Mouse (Mus musculus): ENCODE data around the gene Hoxa10.

Gene Hoxa10

GRCm38 (mm10) chr6:52251177-52251879, 10.7 kb upstream of the Hoxa10 start:
- in situ Hi-C loops (cut with MboI; ENCODE audit: low pct_unique_long_range_greater_than_20kb in 1 of 2, low sequenced_read_pairs in 2 of 2, unreplicated experiment in 1 of 2): loop anchor here (10.0 to 25.0 kb wide), 4 partner anchors 63 to 661 kb away; partner anchors contain the start of gene Evx1 (in 1 of the 2)

GRCm38 (mm10) chr6:52249826-52250225, 9.2 kb upstream of the Hoxa10 start:
- in situ Hi-C loops (cut with MboI; ENCODE audit: low pct_unique_long_range_greater_than_20kb in 1 of 2, low sequenced_read_pairs in 2 of 2, unreplicated experiment in 1 of 2): loop anchor here (5.0 to 25.0 kb wide), 6 partner anchors 65 to 1063 kb away; partner anchors contain the start of gene Evx1 (in 1 of the 2)

GRCm38 (mm10) chr6:52249415-52249738, 8.7 kb upstream of the Hoxa10 start:
- in situ Hi-C loops (cut with MboI; ENCODE audit: low pct_unique_long_range_greater_than_20kb in 1 of 2, low sequenced_read_pairs in 2 of 2, unreplicated experiment in 1 of 2): loop anchor here (5.0 to 25.0 kb wide), 2 partner anchors 82 to 1062 kb away; no protein-coding TSS in a partner anchor

GRCm38 (mm10) chr6:52248638-52249414, 8.2 kb upstream of the Hoxa10 start:
- in situ Hi-C loops (cut with MboI; ENCODE audit: low pct_unique_long_range_greater_than_20kb in 1 of 2, low sequenced_read_pairs in 2 of 2, unreplicated experiment in 1 of 2): loop anchor here (5.0 to 25.0 kb wide), 2 partner anchors 82 to 1062 kb away; no protein-coding TSS in a partner anchor

GRCm38 (mm10) chr6:52247766-52248637, 7.3 kb upstream of the Hoxa10 start:
- in situ Hi-C loops (cut with MboI; ENCODE audit: low pct_unique_long_range_greater_than_20kb in 1 of 2, low sequenced_read_pairs in 2 of 2, unreplicated experiment in 1 of 2): loop anchor here (5.0 to 25.0 kb wide), 2 partner anchors 81 to 1061 kb away; no protein-coding TSS in a partner anchor

GRCm38 (mm10) chr6:52246916-52247315, 6.3 kb upstream of the Hoxa10 start:
- in situ Hi-C loops (cut with MboI; ENCODE audit: low pct_unique_long_range_greater_than_20kb in 1 of 2, low sequenced_read_pairs in 2 of 2, unreplicated experiment in 1 of 2): loop anchor here (5.0 to 25.0 kb wide), 2 partner anchors 80 to 1060 kb away; no protein-coding TSS in a partner anchor

- in situ Hi-C loops (cut with MboI; ENCODE audit: low pct_unique_long_range_greater_than_20kb in 1 of 2, low sequenced_read_pairs in 2 of 2, unreplicated experiment in 1 of 2): loop anchor here (5.0 to 25.0 kb wide), 2 partner anchors 79 to 1059 kb away; no protein-coding TSS in a partner anchor
Observed at GRCm38 (mm10) chr6:52246403-52246803, 5.7 kb upstream of the Hoxa10 start.

- in situ Hi-C loops (cut with MboI; ENCODE audit: low pct_unique_long_range_greater_than_20kb in 1 of 2, low sequenced_read_pairs in 2 of 2, unreplicated experiment in 1 of 2): loop anchor here (5.0 to 25.0 kb wide), 2 partner anchors 78 to 1058 kb away; no protein-coding TSS in a partner anchor
Observed at GRCm38 (mm10) chr6:52245757-52246142, 5.1 kb upstream of the Hoxa10 start, which contains the start of gene Hoxa11. Hoxa11 (minus strand) TSS chr6:52245810.

GRCm38 (mm10) chr6:52245040-52245756, 4.5 kb upstream of the Hoxa10 start:
- in situ Hi-C loops (cut with MboI; ENCODE audit: low pct_unique_long_range_greater_than_20kb in 1 of 2, low sequenced_read_pairs in 2 of 2, unreplicated experiment in 1 of 2): loop anchor here (5.0 to 25.0 kb wide), 2 partner anchors 78 to 1058 kb away; no protein-coding TSS in a partner anchor

- in situ Hi-C loops (cut with MboI; ENCODE audit: low pct_unique_long_range_greater_than_20kb in 1 of 2, low sequenced_read_pairs in 2 of 2, unreplicated experiment in 1 of 2): loop anchor here (5.0 to 25.0 kb wide), 2 partner anchors 77 to 1057 kb away; no protein-coding TSS in a partner anchor
Observed at GRCm38 (mm10) chr6:52244471-52245039, 3.9 kb upstream of the Hoxa10 start.

- in situ Hi-C loops (cut with MboI; ENCODE audit: low pct_unique_long_range_greater_than_20kb in 1 of 2, low sequenced_read_pairs in 2 of 2, unreplicated experiment in 1 of 2): loop anchor here in 1 of 2 experiments (25.0 kb wide), 1 partner anchor 1056 kb away; no protein-coding TSS in a partner anchor
Observed at GRCm38 (mm10) chr6:52243681-52244121, 3.0 kb upstream of the Hoxa10 start.

- in situ Hi-C loops (cut with MboI; ENCODE audit: low pct_unique_long_range_greater_than_20kb in 1 of 2, low sequenced_read_pairs in 2 of 2, unreplicated experiment in 1 of 2): loop anchor here in 1 of 2 experiments (25.0 kb wide), 1 partner anchor 1056 kb away; no protein-coding TSS in a partner anchor
Observed at GRCm38 (mm10) chr6:52242801-52243332, 2.2 kb upstream of the Hoxa10 start.

GRCm38 (mm10) chr6:52241001-52241621, 457 bp upstream of the Hoxa10 start:
- in situ Hi-C loops (cut with MboI; ENCODE audit: low pct_unique_long_range_greater_than_20kb in 1 of 2, low sequenced_read_pairs in 2 of 2, unreplicated experiment in 1 of 2): loop anchor here in 1 of 2 experiments (25.0 kb wide), 1 partner anchor 1054 kb away; no protein-coding TSS in a partner anchor

GRCm38 (mm10) chr6:52239625-52240388, 847 bp downstream of the Hoxa10 start:
- in situ Hi-C loops (cut with MboI; ENCODE audit: low pct_unique_long_range_greater_than_20kb in 1 of 2, low sequenced_read_pairs in 2 of 2, unreplicated experiment in 1 of 2): loop anchor here in 1 of 2 experiments (25.0 kb wide), 1 partner anchor 1053 kb away; no protein-coding TSS in a partner anchor

GRCm38 (mm10) chr6:52238976-52239375, 1.7 kb downstream of the Hoxa10 start:
- in situ Hi-C loops (cut with MboI; ENCODE audit: low pct_unique_long_range_greater_than_20kb in 1 of 2, low sequenced_read_pairs in 2 of 2, unreplicated experiment in 1 of 2): loop anchor here in 1 of 2 experiments (25.0 kb wide), 1 partner anchor 1052 kb away; no protein-coding TSS in a partner anchor
